Mouse (Mus musculus) monocyte, adult 2 months (primary cell): ENCODE results near the gene Rragd.
"Not testable (repeated sequence)": the region's sequence is repeated elsewhere in the genome, so short reads cannot be mapped to it uniquely, and the experiment has no call there.

ENCODE experiments used
- DNase-seq, 2 experiments: peaks; one replicate each; pipeline ENCODE4 v3.0.0; 2022; ENCODE audit warnings: low spot score in 2 of 2, low read depth in 1 of 2

Gene Rragd

GRCm38 (mm10) chr4:32982716-32983175 lies at the start of gene Rragd:
TSS of gene Rragd (plus strand) at chr4:32983037.
- no peak for DNase-seq

- no peak for DNase-seq
Measured at GRCm38 (mm10) chr4:32936762-32937341, 46.0 kb upstream of the Rragd start.

GRCm38 (mm10) chr4:32939521-32939920 lies 43.3 kb upstream of the Rragd start:
- DNase-seq: no peak

GRCm38 (mm10) chr4:32939964-32940363 lies 42.9 kb upstream of the Rragd start:
- no peak for DNase-seq

GRCm38 (mm10) chr4:32940984-32941383 lies 41.9 kb upstream of the Rragd start:
- DNase-seq: no peak

GRCm38 (mm10) chr4:32947631-32948030 lies 35.2 kb upstream of the Rragd start:
- DNase-seq: no peak

GRCm38 (mm10) chr4:32948696-32949095 lies 34.1 kb upstream of the Rragd start:
- no peak for DNase-seq

GRCm38 (mm10) chr4:32950356-32951034 lies 32.3 kb upstream of the Rragd start, which contains the start of gene Ankrd6:
TSS of gene Ankrd6 (minus strand) at chr4:32950841.
- DNase-seq: peak in 1 of 2 experiments; percentile 1

- DNase-seq: no peak
Measured at GRCm38 (mm10) chr4:32951035-32951940, 31.5 kb upstream of the Rragd start.

GRCm38 (mm10) chr4:32952681-32953080 lies 30.2 kb upstream of the Rragd start:
- DNase-seq: no peak

- no peak for DNase-seq
Measured at GRCm38 (mm10) chr4:32956423-32956822, 26.4 kb upstream of the Rragd start.

- DNase-seq: no peak
Measured at GRCm38 (mm10) chr4:32961394-32961793, 21.4 kb upstream of the Rragd start.

GRCm38 (mm10) chr4:32964619-32965018 lies 18.2 kb upstream of the Rragd start:
- DNase-seq: not testable (repeated sequence)

- no peak for DNase-seq
Measured at GRCm38 (mm10) chr4:32977331-32977730, 5.5 kb upstream of the Rragd start.

GRCm38 (mm10) chr4:32980061-32980460 lies 2.8 kb upstream of the Rragd start:
- DNase-seq: no peak

GRCm38 (mm10) chr4:32981617-32982016 lies 1.2 kb upstream of the Rragd start:
- DNase-seq: no peak

- no peak for DNase-seq
Measured at GRCm38 (mm10) chr4:32982041-32982715, 659 bp upstream of the Rragd start.

GRCm38 (mm10) chr4:32983176-32984155 lies 629 bp downstream of the Rragd start:
- peak in 1 of 2 experiments; percentile 12 for DNase-seq

GRCm38 (mm10) chr4:32984242-32984641 lies 1.4 kb downstream of the Rragd start:
- no peak for DNase-seq
